Mouse (Mus musculus): ENCODE measurements around the gene Gm17428.
"Not testable (repeated sequence)": the region's sequence is repeated elsewhere in the genome, so short reads cannot be mapped to it uniquely, and the experiment has no call there.

Gm17428 gene

GRCm38 (mm10) chr14:54953664-54954206, 23.0 kb upstream of the Gm17428 start:
- no peak for DNase-seq (ENCODE audit: low read depth)

GRCm38 (mm10) chr14:54954474-54954873, 22.3 kb upstream of the Gm17428 start:
- DNase-seq (ENCODE audit: low read depth) = no peak

- no peak for DNase-seq (ENCODE audit: low read depth)
Observed at GRCm38 (mm10) chr14:54955481-54955880, 21.3 kb upstream of the Gm17428 start.

- DNase-seq (ENCODE audit: low read depth) = no peak
Observed at GRCm38 (mm10) chr14:54956533-54956932, 20.2 kb upstream of the Gm17428 start.

GRCm38 (mm10) chr14:54958503-54958902, 18.2 kb upstream of the Gm17428 start:
- DNase-seq (ENCODE audit: low read depth) = no peak

GRCm38 (mm10) chr14:54959197-54959596, 17.5 kb upstream of the Gm17428 start:
- DNase-seq (ENCODE audit: low read depth) = no peak

GRCm38 (mm10) chr14:54959853-54960613, 16.7 kb upstream of the Gm17428 start:
- not testable (repeated sequence) for DNase-seq (ENCODE audit: low read depth)

- no peak for DNase-seq (ENCODE audit: low read depth)
Observed at GRCm38 (mm10) chr14:54960769-54961168, 16.0 kb upstream of the Gm17428 start.

GRCm38 (mm10) chr14:54961487-54961886, 15.2 kb upstream of the Gm17428 start:
- DNase-seq (ENCODE audit: low read depth) = no peak

- no peak for DNase-seq (ENCODE audit: low read depth)
Observed at GRCm38 (mm10) chr14:54962714-54963113, 14.0 kb upstream of the Gm17428 start.

GRCm38 (mm10) chr14:54963727-54964126, 13.0 kb upstream of the Gm17428 start:
- DNase-seq (ENCODE audit: low read depth) = no peak

GRCm38 (mm10) chr14:54965044-54965443, 11.7 kb upstream of the Gm17428 start:
- DNase-seq (ENCODE audit: low read depth) = no peak

- DNase-seq (ENCODE audit: low read depth) = no peak
Observed at GRCm38 (mm10) chr14:54965631-54966030, 11.1 kb upstream of the Gm17428 start.

GRCm38 (mm10) chr14:54966320-54966977, 10.3 kb upstream of the Gm17428 start, which contains the start of gene Myh6:
Gene Myh6 (minus strand): TSS chr14:54966927.
- DNase-seq (ENCODE audit: low read depth) = no peak

- DNase-seq (ENCODE audit: low read depth) = no peak
Observed at GRCm38 (mm10) chr14:54967874-54968273, 8.9 kb upstream of the Gm17428 start.

- DNase-seq (ENCODE audit: low read depth) = no peak
Observed at GRCm38 (mm10) chr14:54968344-54968743, 8.4 kb upstream of the Gm17428 start.

- not testable (repeated sequence) for DNase-seq (ENCODE audit: low read depth)
Observed at GRCm38 (mm10) chr14:54972786-54973185, 3.9 kb upstream of the Gm17428 start.

GRCm38 (mm10) chr14:54974068-54974791, 2.5 kb upstream of the Gm17428 start:
- no peak for DNase-seq (ENCODE audit: low read depth)

- DNase-seq (ENCODE audit: low read depth) = no peak
Observed at GRCm38 (mm10) chr14:54978664-54979063, 1.9 kb downstream of the Gm17428 start.

- no peak for DNase-seq (ENCODE audit: low read depth)
Observed at GRCm38 (mm10) chr14:54981934-54982333, 5.2 kb downstream of the Gm17428 start.

GRCm38 (mm10) chr14:54988350-54988874, 11.7 kb downstream of the Gm17428 start:
- DNase-seq (ENCODE audit: low read depth) = not testable (repeated sequence)

- no peak for DNase-seq (ENCODE audit: low read depth)
Observed at GRCm38 (mm10) chr14:54988882-54989281, 12.1 kb downstream of the Gm17428 start.
